16 mouse cellular contexts compared by ENCODE assay signal in the genomic region with DNA sequence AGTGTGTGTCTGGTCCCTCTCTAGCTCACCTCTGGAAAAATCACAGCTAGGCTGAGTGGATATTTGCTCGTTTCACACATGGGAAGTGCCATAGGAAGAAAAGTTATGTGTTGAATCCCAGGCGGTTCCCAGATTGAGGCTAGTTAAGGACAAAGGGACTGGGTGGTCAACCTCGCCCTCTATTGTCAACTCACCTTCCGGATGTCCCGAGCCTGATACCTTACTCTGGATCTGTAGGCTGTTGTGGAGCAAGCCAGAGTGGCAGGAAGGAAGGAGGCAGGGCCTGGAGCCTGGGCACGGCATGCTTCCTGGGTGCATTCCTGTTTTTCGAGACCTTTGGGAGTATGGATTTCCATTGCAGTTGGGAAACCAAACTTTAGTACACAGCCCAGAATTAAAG.
"Had no signal": no experiment of that assay in that cellular context is flagged by ENCODE, and none has a peak within 500 bp of the region (broad histone marks: within the 10 kb centered on the region; RNA-seq: fewer than 3 reads in every experiment).

No protein-coding gene starts in this region.

- H3K9ac ChIP-seq: heart, embryonic 12.5 days; hindbrain, embryonic 12.5 days; hindbrain, embryonic 14.5 days; intestine, embryonic 15.5 days; limb, embryonic 12.5 days; liver, embryonic 13.5 days; liver, embryonic 15.5 days; liver, postnatal 0 days had no signal

- H3K27ac ChIP-seq: heart, embryonic 10.5 days; hindbrain, embryonic 10.5 days; hindbrain, embryonic 12.5 days; hindbrain, embryonic 14.5 days; intestine, embryonic 15.5 days; layer of hippocampus, adult 2 months; left cerebral cortex, adult 2 months; limb, embryonic 10.5 days; limb, embryonic 12.5 days; liver, embryonic 13.5 days; liver, embryonic 15.5 days had no signal

- H3K27me3 ChIP-seq: hindbrain, embryonic 12.5 days; intestine, embryonic 15.5 days; limb, embryonic 12.5 days; liver, embryonic 13.5 days; liver, embryonic 15.5 days had no signal

- H3K4me1 ChIP-seq: heart, embryonic 10.5 days; heart, embryonic 12.5 days; intestine, embryonic 15.5 days; liver, embryonic 13.5 days; liver, embryonic 15.5 days had no signal

- H3K4me3 ChIP-seq: heart, embryonic 10.5 days; heart, embryonic 12.5 days; hindbrain, embryonic 10.5 days; hindbrain, embryonic 12.5 days; intestine, embryonic 15.5 days; layer of hippocampus, adult 2 months; left cerebral cortex, adult 2 months; limb, embryonic 10.5 days; limb, embryonic 12.5 days; liver, embryonic 13.5 days; liver, embryonic 15.5 days had no signal

- H3K36me3 ChIP-seq: heart, embryonic 10.5 days; heart, embryonic 12.5 days; intestine, embryonic 15.5 days; liver, embryonic 13.5 days; liver, embryonic 15.5 days had no signal

- DNase-seq: gastrocnemius, postnatal 25 days; kidney, adult 18-20 months; liver; liver, embryonic 13.5 days; liver, postnatal 0 days had no signal
